Mouse (Mus musculus): ENCODE results near the gene Pttg1ip. TPM values are rescaled to one million over a fixed set of nuclear protein-coding genes. Genes with fewer than 3 reads are reported as not detected.

Gene Pttg1ip
- total and polyA plus RNA-seq, 2 experiments from 2014 or later = 117 TPM

- TF ChIP-seq EP300 (IDR thresholded peaks at IDR 0.05; ENCODE audit: low read depth) = no peak
- TF ChIP-seq CTCF (IDR thresholded peaks at IDR 0.05; ENCODE audit: low read depth) = no peak
- WGBS = 40% methylated on average over 6 of the region's 6 CpGs
Measured at GRCm38 (mm10) chr10:77569973-77570658, 11.4 kb upstream of the Pttg1ip start.

GRCm38 (mm10) chr10:77572225-77572624 is 9.3 kb upstream of the Pttg1ip start:
- H3K27me3 ChIP-seq (ENCODE audit: control insufficient read depth, insufficient read depth, low read length) = no peaks in the 10 kb centered on the region
- ATAC-seq (ENCODE audit: insufficient read depth, low read depth) = no peak
- no peak for DNase-seq (ENCODE audit: low spot score)
- H3K36me3 ChIP-seq (replicated peaks; ENCODE audit: control insufficient read depth, insufficient read depth, low read length) = no peaks in the 10 kb centered on the region
- no peaks in the 10 kb centered on the region for H3K9me3 ChIP-seq (replicated peaks; ENCODE audit: control insufficient read depth, low read length)
- no peaks in the 10 kb centered on the region for H3K4me1 ChIP-seq (ENCODE audit: control insufficient read depth, insufficient read depth)
- H3K9ac ChIP-seq (replicated peaks; ENCODE audit: low read depth, low read length) = no peak overlapping the region
- no peak overlapping the region for H3K4me2 ChIP-seq (ENCODE audit: low read depth, low read length)
- no peak overlapping the region for H3K4me3 ChIP-seq (ENCODE audit: low read depth, low read length)
- 20% methylated on average over 3 of the region's 3 CpGs for WGBS
- TF ChIP-seq EP300 (IDR thresholded peaks at IDR 0.05; ENCODE audit: low read depth) = no peak
- peak; percentile 37; the same call in 1 of the 2 replicates for TF ChIP-seq CTCF (IDR thresholded peaks at IDR 0.05; ENCODE audit: low read depth)
- no peak overlapping the region for H3K27ac ChIP-seq (ENCODE audit: low read depth)

More at GRCm38 (mm10) chr10:77569973-77570658, 11.4 kb upstream of the Pttg1ip start:
- H3K27ac ChIP-seq (ENCODE audit: low read depth) = no peak overlapping the region
- H3K9ac ChIP-seq (replicated peaks; ENCODE audit: low read depth, low read length) = no peak overlapping the region
- no peaks in the 10 kb centered on the region for H3K4me1 ChIP-seq (ENCODE audit: control insufficient read depth, insufficient read depth)
- H3K36me3 ChIP-seq (replicated peaks; ENCODE audit: control insufficient read depth, insufficient read depth, low read length) = no peaks in the 10 kb centered on the region
- no peak for ATAC-seq (ENCODE audit: insufficient read depth, low read depth)
- H3K4me3 ChIP-seq (ENCODE audit: low read depth, low read length) = no peak overlapping the region
- no peaks in the 10 kb centered on the region for H3K9me3 ChIP-seq (replicated peaks; ENCODE audit: control insufficient read depth, low read length)
- no peak for DNase-seq (ENCODE audit: low spot score)
- H3K4me2 ChIP-seq (ENCODE audit: low read depth, low read length) = no peak overlapping the region
- H3K27me3 ChIP-seq (ENCODE audit: control insufficient read depth, insufficient read depth, low read length) = no peaks in the 10 kb centered on the region

GRCm38 (mm10) chr10:77573162-77573561 is 8.4 kb upstream of the Pttg1ip start:
- DNase-seq (ENCODE audit: low spot score) (no peak), ATAC-seq (ENCODE audit: insufficient read depth, low read depth) (no peak)
- H3K36me3 ChIP-seq (replicated peaks; ENCODE audit: control insufficient read depth, insufficient read depth, low read length) = no peaks in the 10 kb centered on the region
- WGBS = 76% methylated on average over 1 of the region's 1 CpGs
- H3K9ac ChIP-seq (replicated peaks; ENCODE audit: low read depth, low read length) = no peak overlapping the region
- H3K4me2 ChIP-seq (ENCODE audit: low read depth, low read length) = no peak overlapping the region
- no peak overlapping the region for H3K4me3 ChIP-seq (ENCODE audit: low read depth, low read length)
- TF ChIP-seq CTCF (IDR thresholded peaks at IDR 0.05; ENCODE audit: low read depth) (no peak), EP300 (IDR thresholded peaks at IDR 0.05; ENCODE audit: low read depth) (no peak)
- no peaks in the 10 kb centered on the region for H3K27me3 ChIP-seq (ENCODE audit: control insufficient read depth, insufficient read depth, low read length)
- H3K27ac ChIP-seq (ENCODE audit: low read depth) = no peak overlapping the region
- no peaks in the 10 kb centered on the region for H3K4me1 ChIP-seq (ENCODE audit: control insufficient read depth, insufficient read depth)
- H3K9me3 ChIP-seq (replicated peaks; ENCODE audit: control insufficient read depth, low read length) = no peaks in the 10 kb centered on the region

GRCm38 (mm10) chr10:77580027-77580920 is 1.2 kb upstream of the Pttg1ip start:
- H3K4me3 ChIP-seq (ENCODE audit: low read depth, low read length) = no peak overlapping the region
- peaks cover 17% of the 10 kb centered on the region for H3K4me1 ChIP-seq (ENCODE audit: control insufficient read depth, insufficient read depth)
- H3K4me2 ChIP-seq (ENCODE audit: low read depth, low read length) = no peak overlapping the region
- WGBS = 44% methylated on average over 10 of the region's 10 CpGs
- no peak for DNase-seq (ENCODE audit: low spot score)
- no peaks in the 10 kb centered on the region for H3K27me3 ChIP-seq (ENCODE audit: control insufficient read depth, insufficient read depth, low read length)
- peak overlapping the region; percentile 39 for H3K27ac ChIP-seq (ENCODE audit: low read depth)
- H3K36me3 ChIP-seq (replicated peaks; ENCODE audit: control insufficient read depth, insufficient read depth, low read length) = no peaks in the 10 kb centered on the region
- no peak for ATAC-seq (ENCODE audit: insufficient read depth, low read depth)
- TF ChIP-seq CTCF (IDR thresholded peaks at IDR 0.05; ENCODE audit: low read depth) (no peak), EP300 (IDR thresholded peaks at IDR 0.05; ENCODE audit: low read depth) (no peak)
- H3K9ac ChIP-seq (replicated peaks; ENCODE audit: low read depth, low read length) = no peak overlapping the region
- H3K9me3 ChIP-seq (replicated peaks; ENCODE audit: control insufficient read depth, low read length) = no peaks in the 10 kb centered on the region

- 7% methylated on average over 8 of the region's 8 CpGs for WGBS
- Histone ChIP-seq H3K27ac (ENCODE audit: low read depth) (peak overlapping the region; percentile 98), H3K27me3 (ENCODE audit: control insufficient read depth, insufficient read depth, low read length) (no peaks in the 10 kb centered on the region), H3K4me2 (ENCODE audit: low read depth, low read length) (peak overlapping the region; percentile 89), H3K9me3 (replicated peaks; ENCODE audit: control insufficient read depth, low read length) (no peaks in the 10 kb centered on the region), H3K4me1 (ENCODE audit: control insufficient read depth, insufficient read depth) (peaks cover 17% of the 10 kb centered on the region), H3K36me3 (replicated peaks; ENCODE audit: control insufficient read depth, insufficient read depth, low read length) (no peaks in the 10 kb centered on the region), H3K9ac (replicated peaks; ENCODE audit: low read depth, low read length) (peak overlapping the region; percentile 79), H3K4me3 (ENCODE audit: low read depth, low read length) (peak overlapping the region; percentile 82)
- ATAC-seq (ENCODE audit: insufficient read depth, low read depth) (no peak), DNase-seq (ENCODE audit: low spot score) (no peak)
- TF ChIP-seq EP300 (IDR thresholded peaks at IDR 0.05; ENCODE audit: low read depth) (no peak), CTCF (IDR thresholded peaks at IDR 0.05; ENCODE audit: low read depth) (no peak)
Measured at GRCm38 (mm10) chr10:77581023-77581407, 505 bp upstream of the Pttg1ip start.
